Mouse (Mus musculus): Measurements from ENCODE around the gene Gm8909. TPM values are rescaled to one million over a fixed set of nuclear protein-coding genes. Genes with fewer than 3 reads are reported as not detected.

Gm8909 gene
- polyA plus RNA-seq, 2 experiments, result not detected

GRCm38 (mm10) chr17:36201851-36202250 lies 33.5 kb upstream of the Gm8909 start:
- ATAC-seq (ENCODE audit: insufficient read depth), result no peak
- H3K4me3 ChIP-seq (ENCODE audit: insufficient read depth in 1 of 2, low read depth in 2 of 2, low read length in 2 of 2), result no peak overlapping the region
- H3K27me3 ChIP-seq (ENCODE audit: control insufficient read depth, insufficient read depth, low read length), result peaks cover 15% of the 10 kb centered on the region
- H3K27ac ChIP-seq, result no peak overlapping the region
- no peak overlapping the region for H3K9ac ChIP-seq (replicated peaks)
- H3K4me2 ChIP-seq (ENCODE audit: low read depth), result no peak overlapping the region
- DNase-seq (ENCODE audit: low read depth in 3 of 3, low spot score in 3 of 3), result no peak
- H3K9me3 ChIP-seq (ENCODE audit: control insufficient read depth, low read length), result no peaks in the 10 kb centered on the region
- H3K36me3 ChIP-seq (replicated peaks; ENCODE audit: control insufficient read depth, insufficient read depth, low read depth), result no peaks in the 10 kb centered on the region
- WGBS (ENCODE audit: insufficient replicate concordance), result 59% methylated on average over 2 of the region's 2 CpGs
- H3K4me1 ChIP-seq (replicated peaks; ENCODE audit: control insufficient read depth in 2 of 2, insufficient read depth in 2 of 2, low read length in 1 of 2), result no peaks in the 10 kb centered on the region
- TF ChIP-seq CTCF (IDR thresholded peaks at IDR 0.05; ENCODE audit: low read depth) (no peak), EP300 (IDR thresholded peaks at IDR 0.05; ENCODE audit: low read depth) (no peak)

GRCm38 (mm10) chr17:36198317-36198716 lies 30.0 kb upstream of the Gm8909 start:
- no peak for TF ChIP-seq EP300 (IDR thresholded peaks at IDR 0.05; ENCODE audit: low read depth)
- peak; percentile 65 for TF ChIP-seq CTCF (IDR thresholded peaks at IDR 0.05; ENCODE audit: low read depth)
- no peak overlapping the region for H3K4me2 ChIP-seq (ENCODE audit: low read depth)
- WGBS (ENCODE audit: insufficient replicate concordance), result 10% methylated on average over 5 of the region's 5 CpGs
- no peak overlapping the region for H3K27ac ChIP-seq
- no peak overlapping the region for H3K4me3 ChIP-seq (ENCODE audit: insufficient read depth in 1 of 2, low read depth in 2 of 2, low read length in 2 of 2)
- H3K4me1 ChIP-seq (replicated peaks; ENCODE audit: control insufficient read depth in 2 of 2, insufficient read depth in 2 of 2, low read length in 1 of 2), result no peaks in the 10 kb centered on the region
- H3K9ac ChIP-seq (replicated peaks), result no peak overlapping the region
- no peak for ATAC-seq (ENCODE audit: insufficient read depth)
- no peak for DNase-seq (ENCODE audit: low read depth in 3 of 3, low spot score in 3 of 3)
- no peaks in the 10 kb centered on the region for H3K36me3 ChIP-seq (replicated peaks; ENCODE audit: control insufficient read depth, insufficient read depth, low read depth)
- H3K9me3 ChIP-seq (ENCODE audit: control insufficient read depth, low read length), result no peaks in the 10 kb centered on the region
- no peaks in the 10 kb centered on the region for H3K27me3 ChIP-seq (ENCODE audit: control insufficient read depth, insufficient read depth, low read length)

GRCm38 (mm10) chr17:36194471-36194870 lies 26.1 kb upstream of the Gm8909 start:
- H3K27ac ChIP-seq, result no peak overlapping the region
- no peaks in the 10 kb centered on the region for H3K36me3 ChIP-seq (replicated peaks; ENCODE audit: control insufficient read depth, insufficient read depth, low read depth)
- TF ChIP-seq CTCF (IDR thresholded peaks at IDR 0.05; ENCODE audit: low read depth), result no peak
- no peaks in the 10 kb centered on the region for H3K27me3 ChIP-seq (ENCODE audit: control insufficient read depth, insufficient read depth, low read length)
- no peak overlapping the region for H3K4me2 ChIP-seq (ENCODE audit: low read depth)
- WGBS (ENCODE audit: insufficient replicate concordance), result 60% methylated on average over 6 of the region's 6 CpGs
- DNase-seq (ENCODE audit: low read depth in 3 of 3, low spot score in 3 of 3), result no peak
- no peak overlapping the region for H3K4me3 ChIP-seq (ENCODE audit: insufficient read depth in 1 of 2, low read depth in 2 of 2, low read length in 2 of 2)
- no peak for ATAC-seq (ENCODE audit: insufficient read depth)
- no peaks in the 10 kb centered on the region for H3K4me1 ChIP-seq (replicated peaks; ENCODE audit: control insufficient read depth in 2 of 2, insufficient read depth in 2 of 2, low read length in 1 of 2)
- H3K9ac ChIP-seq (replicated peaks), result no peak overlapping the region
- H3K9me3 ChIP-seq (ENCODE audit: control insufficient read depth, low read length), result no peaks in the 10 kb centered on the region

GRCm38 (mm10) chr17:36193546-36194141 lies 25.3 kb upstream of the Gm8909 start:
- Histone ChIP-seq H3K4me3 (ENCODE audit: insufficient read depth in 1 of 2, low read depth in 2 of 2, low read length in 2 of 2) (no peak overlapping the region), H3K4me2 (ENCODE audit: low read depth) (no peak overlapping the region), H3K36me3 (replicated peaks; ENCODE audit: control insufficient read depth, insufficient read depth, low read depth) (no peaks in the 10 kb centered on the region), H3K27ac (no peak overlapping the region), H3K4me1 (replicated peaks; ENCODE audit: control insufficient read depth in 2 of 2, insufficient read depth in 2 of 2, low read length in 1 of 2) (no peaks in the 10 kb centered on the region), H3K9ac (replicated peaks) (no peak overlapping the region), H3K27me3 (ENCODE audit: control insufficient read depth, insufficient read depth, low read length) (peaks cover 3% of the 10 kb centered on the region), H3K9me3 (ENCODE audit: control insufficient read depth, low read length) (no peaks in the 10 kb centered on the region)
- ATAC-seq (ENCODE audit: insufficient read depth) (no peak), DNase-seq (ENCODE audit: low read depth in 3 of 3, low spot score in 3 of 3) (peak in 1 of 3 experiments; percentile 41)
- TF ChIP-seq EP300 (IDR thresholded peaks at IDR 0.05; ENCODE audit: low read depth), result no peak
- peak; percentile 89 for TF ChIP-seq CTCF (IDR thresholded peaks at IDR 0.05; ENCODE audit: low read depth)
- WGBS (ENCODE audit: insufficient replicate concordance), result 21% methylated on average over 8 of the region's 8 CpGs

- H3K27me3 ChIP-seq (ENCODE audit: control insufficient read depth, insufficient read depth, low read length), result peaks cover 4% of the 10 kb centered on the region
- no peak overlapping the region for H3K9ac ChIP-seq (replicated peaks)
- no peaks in the 10 kb centered on the region for H3K9me3 ChIP-seq (ENCODE audit: control insufficient read depth, low read length)
- H3K4me3 ChIP-seq (ENCODE audit: insufficient read depth in 1 of 2, low read depth in 2 of 2, low read length in 2 of 2), result no peak overlapping the region
- ATAC-seq (ENCODE audit: insufficient read depth), result no peak
- 44% methylated on average over 2 of the region's 2 CpGs for WGBS (ENCODE audit: insufficient replicate concordance)
- H3K4me1 ChIP-seq (replicated peaks; ENCODE audit: control insufficient read depth in 2 of 2, insufficient read depth in 2 of 2, low read length in 1 of 2), result no peaks in the 10 kb centered on the region
- no peak overlapping the region for H3K4me2 ChIP-seq (ENCODE audit: low read depth)
- no peak overlapping the region for H3K27ac ChIP-seq
- TF ChIP-seq EP300 (IDR thresholded peaks at IDR 0.05; ENCODE audit: low read depth) (no peak), CTCF (IDR thresholded peaks at IDR 0.05; ENCODE audit: low read depth) (no peak)
- DNase-seq (ENCODE audit: low read depth in 3 of 3, low spot score in 3 of 3), result no peak
- H3K36me3 ChIP-seq (replicated peaks; ENCODE audit: control insufficient read depth, insufficient read depth, low read depth), result no peaks in the 10 kb centered on the region
These were observed 24.0 kb upstream of the Gm8909 start for GRCm38 (mm10) chr17:36192371-36192770.
